Mouse (Mus musculus) spleen, embryonic (tissue): Measurements from ENCODE around the gene Cenpo.

ENCODE experiments used
- CTCF ChIA-PET: fragments of 350-600 bp; sonication (Branson Sonifier 250); formaldehyde crosslinking; loops from one replicate; lab custom pipeline; 2022; lab: Charles Lee

The Cenpo gene

GRCm38 (mm10) chr12:4157466-4157865 is 76.6 kb downstream of the Cenpo start:
- CTCF ChIA-PET: no interaction called here

- CTCF ChIA-PET: no interaction called here
These were observed 82.1 kb downstream of the Cenpo start for GRCm38 (mm10) chr12:4151969-4152368.

GRCm38 (mm10) chr12:4150936-4151335 is 83.2 kb downstream of the Cenpo start:
- CTCF ChIA-PET: no interaction called here
